ENCODE assay signal across 10 mouse cellular contexts in genomic region chr16:96150995-96151394, GRCm38 (mm10). TPM values are rescaled to one million over a fixed set of nuclear protein-coding genes. Genes with fewer than 3 reads are reported as not detected.
DNase-seq lines count a peak whose midpoint lies in the region; ATAC-seq lines count a peak whose summit lies in the region.
"Had no signal": no experiment of that assay in that cellular context is flagged by ENCODE, and none has a peak within 500 bp of the region (broad histone marks: within the 10 kb centered on the region; RNA-seq: fewer than 3 reads in every experiment).

No protein-coding gene starts in this region.

- peaks cover 32% of the 10 kb centered on the region for H3K4me1 ChIP-seq in heart, embryonic 16.5 days (ENCODE audit: control insufficient read depth, insufficient read depth, low read length)

- 38% methylated on average over 4 of the region's 4 CpGs for WGBS in heart, embryonic 16.5 days

- no peak for ATAC-seq in heart, embryonic 16.5 days (replicated peaks; ENCODE audit: extremely low read depth, insufficient read depth, low FRiP score)

- no peak overlapping the region for H3K4me3 ChIP-seq in heart, embryonic 16.5 days (ENCODE audit: low read length)
- H3K4me3 ChIP-seq: lung, embryonic 15.5 days; neural tube, embryonic 12.5 days had no signal

- H3K27me3 ChIP-seq in heart, embryonic 16.5 days (ENCODE audit: control insufficient read depth, insufficient read depth, low read length) = no peaks in the 10 kb centered on the region
- H3K27me3 ChIP-seq: lung, embryonic 15.5 days; neural tube, embryonic 12.5 days had no signal

- H3K9me3 ChIP-seq in heart, embryonic 16.5 days (replicated peaks; ENCODE audit: control insufficient read depth, low read length) = no peaks in the 10 kb centered on the region
- H3K9me3 ChIP-seq: lung, embryonic 15.5 days; neural tube, embryonic 12.5 days had no signal

- peak overlapping the region; percentile 46; the same call in 1 of the 2 replicates for H3K27ac ChIP-seq in heart, embryonic 16.5 days (ENCODE audit: low read length)
- H3K27ac ChIP-seq: lung, embryonic 15.5 days; neural tube, embryonic 12.5 days had no signal

- H3K9ac ChIP-seq in heart, embryonic 16.5 days (ENCODE audit: low read length) = no peak overlapping the region
- H3K9ac ChIP-seq: lung, embryonic 15.5 days; neural tube, embryonic 12.5 days had no signal

- no peak overlapping the region for H3K4me2 ChIP-seq in heart, embryonic 16.5 days (ENCODE audit: low read depth, low read length)
- H3K4me2 ChIP-seq: lung, embryonic 15.5 days; neural tube, embryonic 12.5 days had no signal

- peak; percentile 59 for DNase-seq in gastrocnemius, postnatal 10 days
- DNase-seq in gastrocnemius, adult 8-10 months (ENCODE audit: low spot score in 2 of 2) = no peak
- peak; percentile 93 for DNase-seq in 3T3-L1 (ENCODE audit: low read depth, low spot score)
- peak; percentile 88 for DNase-seq in adrenal gland, postnatal 14 days
- no peak for DNase-seq in B cell, adult 2 months
- no peak for DNase-seq in kidney, postnatal 36 days
- no peak for DNase-seq in embryo, embryonic 10 days (ENCODE audit: low spot score)

- H3K36me3 ChIP-seq in heart, embryonic 16.5 days (ENCODE audit: control insufficient read depth, insufficient read depth) = peaks cover 12% of the 10 kb centered on the region; the same call in 1 of the 2 replicates

RNA-seq across cellular contexts. Expression of gene Wrb, which starts 5.8 kb away (rescaled TPM):
- total RNA-seq in gastrocnemius, postnatal 10 days (2021) = 10 to 100 TPM in 1 of 2 experiments, 1 to 10 TPM in 1; 9.6 to 12.1 TPM
- 10 to 100 TPM; 12.0 to 14.4 (median 13.0) TPM for total RNA-seq in gastrocnemius, adult 8-10 months (2022)
- total RNA-seq in adrenal gland, postnatal 14 days (2021) = 17.7 and 23.2 TPM in 2 replicates
- 52.4 and 53.3 TPM in 2 replicates for polyA plus RNA-seq in heart, embryonic 16.5 days (2015; fragmentation: Nextera tagmentation; extraction: Ambion mirVana)

RNA-seq across cellular contexts. Expression of gene Hmgn1, which starts 23.5 kb away (rescaled TPM):
- 100 to 1,000 TPM in 1 of 2 experiments, 10 to 100 TPM in 1; 89.4 to 103 TPM for total RNA-seq in gastrocnemius, postnatal 10 days (2021)
- 10 to 100 TPM; 19.1 to 31.3 (median 25.5) TPM for total RNA-seq in gastrocnemius, adult 8-10 months (2022)
- 234 and 260 TPM in 2 replicates for total RNA-seq in adrenal gland, postnatal 14 days (2021)
- polyA plus RNA-seq in heart, embryonic 16.5 days (2015; fragmentation: Nextera tagmentation; extraction: Ambion mirVana) = 250 and 264 TPM in 2 replicates

RNA-seq across cellular contexts. Expression of gene Lca5l, which starts 41.1 kb away (rescaled TPM):
- total RNA-seq in gastrocnemius, postnatal 10 days (2021) = 1 to 10 TPM; 1.2 to 1.5 TPM
- under 1 TPM; 0.32 to 0.54 (median 0.41) TPM for total RNA-seq in gastrocnemius, adult 8-10 months (2022)
- total RNA-seq in adrenal gland, postnatal 14 days (2021) = 0.85 and 2.5 TPM in 2 replicates
- polyA plus RNA-seq in heart, embryonic 16.5 days (2015; fragmentation: Nextera tagmentation; extraction: Ambion mirVana) = 1.2 TPM in 2 replicates

RNA-seq across cellular contexts. Expression of gene Sh3bgr, which starts 49.3 kb away (rescaled TPM):
- total RNA-seq in gastrocnemius, postnatal 10 days (2021) = 100 to 1,000 TPM; 810 to 907 TPM
- 1,000 to 10,000 TPM in 3 of 4 experiments, 100 to 1,000 TPM in 1; 903 to 1,283 (median 1,111) TPM for total RNA-seq in gastrocnemius, adult 8-10 months (2022)
- 7.9 and 9.9 TPM in 2 replicates for total RNA-seq in adrenal gland, postnatal 14 days (2021)
- polyA plus RNA-seq in heart, embryonic 16.5 days (2015; fragmentation: Nextera tagmentation; extraction: Ambion mirVana) = 523 and 531 TPM in 2 replicates

Comparison
In these comparisons a context has a peak if more than half of its experiments do, and no peak if none do; other contexts are left out.
1. DNase-seq: peak in gastrocnemius, postnatal 10 days (single experiment), 3T3-L1 (single experiment) and adrenal gland, postnatal 14 days (single experiment); none in gastrocnemius, adult 8-10 months (0 of 2), B cell, adult 2 months (0 of 2), kidney, postnatal 36 days (0 of 2) and embryo, embryonic 10 days (single experiment).